Mouse (Mus musculus): ENCODE measurements around the gene Gsx2. TPM values are rescaled to one million over a fixed set of nuclear protein-coding genes. Genes with fewer than 3 reads are reported as not detected.

Gsx2 gene
- total RNA-seq, 2 experiments from 2014 or later = not detected

DNA sequence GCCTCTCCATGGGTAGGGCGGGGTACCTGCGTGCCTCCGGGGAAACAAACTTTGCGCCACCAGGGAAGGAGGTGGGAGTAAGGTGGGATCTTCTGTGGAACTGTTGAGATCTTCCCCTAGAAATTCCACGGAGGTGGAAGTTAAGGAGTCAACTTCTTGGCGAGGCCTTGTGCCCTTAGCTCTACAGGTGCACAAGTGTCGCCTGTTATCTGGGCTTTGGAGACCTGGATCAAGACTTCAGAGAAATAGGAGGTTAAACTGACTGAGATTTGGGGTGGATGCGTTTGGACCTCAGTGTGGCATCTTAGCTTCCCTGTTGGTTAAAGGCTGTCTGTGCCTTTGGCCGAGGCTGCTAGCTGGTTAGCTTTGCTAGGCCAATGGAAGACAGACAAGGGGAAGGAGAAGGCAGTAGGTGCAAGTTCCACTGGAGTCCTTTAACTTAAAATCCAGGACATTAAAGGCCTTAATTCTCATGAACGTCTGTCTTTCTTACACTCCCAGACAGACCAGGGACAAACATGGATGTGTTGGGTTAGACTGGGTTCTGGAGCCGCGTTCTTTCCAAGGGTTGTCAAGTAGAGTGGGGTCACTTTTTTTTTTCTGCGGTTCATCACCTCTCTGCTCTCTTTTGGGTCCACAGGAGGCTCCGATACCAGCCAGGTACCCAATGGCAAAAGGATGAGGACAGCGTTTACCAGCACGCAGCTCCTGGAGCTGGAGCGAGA lies 1.1 kb downstream of the Gsx2 start:
- no peak for DNase-seq (ENCODE audit: low spot score in 2 of 2)

DNA sequence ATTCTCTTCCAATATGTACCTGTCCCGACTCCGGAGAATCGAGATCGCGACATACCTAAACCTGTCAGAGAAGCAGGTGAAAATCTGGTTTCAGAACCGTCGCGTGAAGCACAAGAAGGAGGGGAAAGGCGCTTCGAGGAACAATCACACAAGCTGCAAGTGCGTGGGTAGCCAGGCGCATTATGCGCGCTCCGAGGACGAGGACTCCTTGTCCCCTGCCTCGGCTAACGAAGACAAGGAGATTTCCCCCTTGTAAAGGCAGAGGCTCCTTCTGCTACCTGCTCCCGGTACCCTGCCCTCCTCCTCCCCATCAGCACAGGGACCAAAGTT lies 1.6 kb downstream of the Gsx2 start:
- no peak for DNase-seq (ENCODE audit: low spot score in 2 of 2)

DNA sequence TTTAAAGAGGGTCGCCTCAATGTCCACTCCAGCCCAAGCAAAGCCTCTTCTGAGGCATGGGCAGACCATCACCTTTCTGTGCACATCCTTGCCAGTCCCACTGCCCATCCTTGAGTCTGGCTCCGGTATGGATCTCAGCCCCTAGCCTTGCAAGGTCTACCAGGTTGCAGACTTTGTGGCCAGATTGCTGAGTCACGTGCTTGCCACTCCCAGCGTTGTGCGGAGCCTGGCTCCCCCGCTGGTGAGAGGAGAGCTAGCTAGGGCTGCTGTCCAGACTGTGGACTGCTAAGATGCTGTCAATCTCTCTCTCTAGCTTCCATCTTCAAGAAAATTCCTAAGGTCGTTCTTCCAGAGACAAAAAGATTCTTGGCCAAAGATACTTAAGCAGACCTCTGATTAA lies 4.2 kb downstream of the Gsx2 start:
- no peak for DNase-seq (ENCODE audit: low spot score in 2 of 2)

DNA sequence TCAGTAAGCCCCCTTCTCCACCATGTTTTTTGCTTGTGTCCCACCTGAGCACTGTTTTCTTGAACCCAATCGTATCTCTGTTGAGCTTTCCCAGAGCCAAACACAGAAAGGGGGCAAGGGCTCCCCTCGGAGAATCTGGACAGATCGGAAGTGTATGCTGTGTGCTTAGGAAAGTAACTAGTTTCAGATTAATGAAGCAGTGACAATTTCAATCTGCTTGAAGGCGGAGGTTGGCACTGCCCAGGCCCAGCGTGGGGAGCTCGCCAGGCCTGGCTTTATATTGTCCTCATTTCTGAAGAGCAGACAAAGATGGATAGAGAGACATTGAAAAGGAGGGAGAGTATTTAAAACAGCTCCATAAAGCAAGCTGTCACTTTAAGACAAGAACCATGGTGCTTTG lies 7.0 kb downstream of the Gsx2 start:
- DNase-seq (ENCODE audit: low spot score in 2 of 2) = no peak

DNA sequence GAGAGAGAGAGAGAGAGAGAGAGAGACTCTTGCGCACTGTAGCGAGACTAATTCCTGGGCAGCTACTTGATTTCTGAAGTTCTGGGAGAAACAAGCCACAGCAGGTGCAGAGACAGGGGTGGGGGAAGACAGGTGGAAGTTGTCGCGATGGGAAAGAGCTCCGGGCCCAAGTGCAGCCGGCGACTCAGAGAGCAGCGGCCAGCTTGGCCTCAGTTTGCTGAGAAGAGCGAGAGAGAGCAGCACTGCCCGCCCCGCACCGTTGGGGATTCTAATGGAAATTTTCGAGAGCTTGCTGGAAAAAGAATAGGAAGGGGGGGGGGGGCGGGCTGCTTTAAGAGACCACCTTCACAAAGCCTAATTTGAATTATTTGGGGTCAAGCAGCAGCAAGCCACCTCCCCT lies 7.7 kb downstream of the Gsx2 start:
- no peak for DNase-seq (ENCODE audit: low spot score in 2 of 2)

DNA sequence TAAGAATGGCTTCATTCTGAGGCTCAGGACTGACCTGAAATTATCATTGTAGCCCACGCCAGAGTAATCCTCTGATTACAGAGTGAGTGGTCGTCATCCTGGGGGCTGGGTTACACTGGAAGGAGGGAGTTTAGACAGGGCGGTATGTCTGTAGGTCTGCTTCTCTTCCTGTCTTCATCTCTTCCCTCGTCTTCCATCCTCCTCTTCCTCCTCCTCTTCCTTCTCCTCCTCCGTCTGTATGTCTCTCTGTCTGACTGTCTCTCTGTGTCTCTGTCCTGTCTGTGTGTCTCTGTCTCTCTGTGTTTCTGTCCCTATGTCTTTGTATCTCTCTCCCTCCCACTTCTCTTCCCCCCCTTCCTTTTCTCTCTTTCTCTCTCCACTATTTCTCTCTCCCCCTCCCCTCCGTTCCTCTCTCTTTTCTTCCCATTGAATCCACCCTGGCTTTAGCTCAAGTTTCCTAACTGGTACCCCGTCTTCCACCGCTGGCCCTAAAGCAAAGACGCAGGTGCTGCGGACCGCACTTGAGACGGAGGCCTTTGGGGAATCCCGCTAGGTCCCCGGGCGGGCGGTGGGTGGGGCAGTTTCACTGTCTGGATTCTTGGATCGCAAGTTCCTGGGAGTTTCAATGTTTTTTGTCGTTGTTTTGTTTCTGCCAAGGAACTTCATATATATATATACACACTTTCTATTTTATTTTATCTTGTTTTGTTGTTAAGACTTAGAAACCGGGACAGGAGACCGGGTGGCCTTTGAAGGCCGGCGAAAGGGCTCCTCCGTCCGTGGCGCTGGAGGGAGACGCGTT lies 8.4 kb downstream of the Gsx2 start:
- DNase-seq (ENCODE audit: low spot score in 2 of 2) = no peak

DNA sequence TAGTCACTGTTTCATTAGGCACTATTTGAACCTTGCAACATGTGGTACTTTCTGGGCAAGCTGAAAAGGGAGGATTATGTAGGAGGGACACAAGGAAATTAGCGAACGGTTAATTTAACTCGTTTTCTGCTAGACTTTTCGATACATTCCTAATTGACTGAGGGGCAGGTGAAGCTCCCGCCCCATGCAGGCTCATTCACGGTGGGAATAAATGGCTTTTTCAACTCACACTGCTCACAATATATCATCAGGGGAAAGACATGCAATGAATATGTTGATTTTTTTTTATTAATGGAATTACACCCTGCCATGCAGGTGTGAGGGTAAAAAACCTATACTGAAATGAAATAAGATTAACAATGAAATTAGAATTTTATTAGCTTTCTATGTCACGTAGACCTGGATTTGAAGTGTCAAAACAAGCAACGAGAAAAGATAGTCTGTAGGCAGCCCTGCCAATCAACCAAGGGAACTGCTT lies 9.0 kb downstream of the Gsx2 start:
- DNase-seq (ENCODE audit: low spot score in 2 of 2) = no peak

DNA sequence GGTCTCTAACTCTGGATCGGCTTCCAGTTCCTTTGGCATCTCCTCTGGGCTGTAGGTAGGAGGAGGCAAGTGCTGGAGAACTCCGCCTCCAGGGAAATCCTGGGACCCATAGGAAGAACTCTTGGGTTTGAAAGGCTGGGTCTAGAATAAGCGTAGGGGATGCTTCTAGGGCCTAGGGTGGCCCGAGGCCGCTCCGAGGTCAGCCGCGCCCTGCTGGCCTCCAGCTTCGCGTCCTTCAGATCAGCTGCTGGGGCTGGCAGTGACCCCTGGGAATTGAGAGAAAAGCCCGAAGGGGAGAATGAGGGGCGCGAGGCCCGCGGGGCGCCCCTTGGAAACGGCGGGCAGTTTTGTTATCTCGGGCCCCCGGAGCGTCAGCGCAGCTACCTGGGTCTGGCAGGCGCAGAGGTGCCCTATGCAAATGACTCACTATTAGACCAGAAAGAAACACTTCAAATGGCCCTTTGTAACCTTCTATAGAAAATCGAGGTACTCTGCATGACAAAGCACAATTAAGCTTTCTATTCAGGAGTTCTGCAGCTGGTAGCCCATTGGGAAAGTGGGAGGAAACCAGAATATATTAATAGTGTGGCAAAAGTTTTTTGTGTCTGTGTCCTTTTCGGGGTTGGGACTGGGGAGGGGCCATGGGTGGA lies 9.6 kb downstream of the Gsx2 start:
- DNase-seq (ENCODE audit: low spot score in 2 of 2) = no peak

DNA sequence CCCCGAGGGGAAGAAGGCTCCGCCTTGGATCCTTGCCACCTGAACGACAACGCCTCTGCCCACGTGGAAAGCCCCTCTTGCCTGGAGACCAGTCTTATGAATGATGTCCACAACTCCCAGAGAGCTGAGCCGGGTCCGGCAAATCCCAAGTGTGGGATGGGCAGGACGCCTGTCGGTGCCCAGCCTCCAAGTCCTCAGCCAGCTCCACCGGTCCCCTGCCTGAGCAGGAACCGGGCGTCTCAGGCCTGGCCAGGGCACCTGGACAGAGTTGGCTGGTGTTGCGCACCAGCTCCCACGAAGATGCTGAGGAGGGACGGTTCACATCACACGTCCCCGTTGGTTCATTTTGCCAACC lies 10.1 kb downstream of the Gsx2 start:
- no peak for DNase-seq (ENCODE audit: low spot score in 2 of 2)

DNA sequence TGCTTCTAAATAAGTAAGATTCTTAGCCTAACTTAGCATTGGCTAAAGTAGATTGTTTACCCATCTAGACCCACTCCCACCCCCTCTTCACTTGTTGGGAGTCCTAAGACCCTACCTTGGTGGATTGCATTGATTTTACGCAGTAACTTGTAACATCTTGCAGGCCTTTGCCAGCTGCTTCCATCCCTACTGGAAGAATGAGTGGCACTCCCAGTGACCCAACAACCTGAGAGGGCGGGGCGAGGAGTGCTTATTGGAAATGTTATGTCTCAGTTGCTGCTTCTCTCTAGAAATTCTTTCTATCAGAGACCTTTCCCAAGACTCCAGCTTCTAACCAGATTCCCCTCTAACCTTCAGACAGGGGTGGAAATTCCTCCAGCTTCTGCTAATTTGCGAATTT lies 10.5 kb downstream of the Gsx2 start:
- DNase-seq (ENCODE audit: low spot score in 2 of 2) = no peak

DNA sequence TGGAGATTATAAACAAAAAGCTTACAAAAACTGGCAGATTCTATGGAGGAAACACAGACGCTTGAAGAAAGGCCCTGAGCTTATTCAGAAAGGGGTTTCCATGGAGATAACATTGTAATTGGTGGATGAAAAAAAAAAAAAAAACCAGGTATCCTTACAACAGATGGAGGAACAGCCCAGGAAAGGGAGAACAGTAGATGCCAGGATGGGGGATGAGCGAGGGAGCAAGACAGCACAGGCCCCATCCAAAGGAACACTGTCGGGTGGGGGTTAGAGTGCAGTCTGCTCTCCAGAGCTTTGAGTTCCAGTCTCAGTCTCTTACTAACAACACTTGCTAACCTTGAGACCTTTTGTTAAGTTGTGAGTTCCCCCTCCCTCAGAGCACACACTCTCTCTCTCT lies 31.1 kb downstream of the Gsx2 start:
- no peak for DNase-seq (ENCODE audit: low spot score in 2 of 2)

DNA sequence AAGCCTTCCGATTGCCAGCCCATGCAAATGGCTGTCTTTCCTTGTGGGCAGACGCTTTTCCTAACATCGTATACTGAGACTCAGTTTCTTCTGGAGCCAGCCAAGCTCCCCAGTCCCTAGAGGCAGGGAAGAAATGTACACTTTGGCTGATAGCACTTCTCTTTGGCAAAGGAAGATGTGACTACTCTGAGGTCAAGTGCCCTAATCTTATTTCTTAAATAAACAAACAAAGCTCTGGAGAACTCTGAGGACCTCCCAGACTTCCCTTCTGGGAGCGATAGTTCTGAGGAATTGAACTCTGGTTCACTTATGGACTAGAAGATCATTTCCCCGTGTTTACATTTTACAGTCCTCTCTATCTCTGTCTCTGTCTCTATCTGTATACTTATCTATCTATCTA lies 34.0 kb downstream of the Gsx2 start:
- no peak for DNase-seq (ENCODE audit: low spot score in 2 of 2)

DNA sequence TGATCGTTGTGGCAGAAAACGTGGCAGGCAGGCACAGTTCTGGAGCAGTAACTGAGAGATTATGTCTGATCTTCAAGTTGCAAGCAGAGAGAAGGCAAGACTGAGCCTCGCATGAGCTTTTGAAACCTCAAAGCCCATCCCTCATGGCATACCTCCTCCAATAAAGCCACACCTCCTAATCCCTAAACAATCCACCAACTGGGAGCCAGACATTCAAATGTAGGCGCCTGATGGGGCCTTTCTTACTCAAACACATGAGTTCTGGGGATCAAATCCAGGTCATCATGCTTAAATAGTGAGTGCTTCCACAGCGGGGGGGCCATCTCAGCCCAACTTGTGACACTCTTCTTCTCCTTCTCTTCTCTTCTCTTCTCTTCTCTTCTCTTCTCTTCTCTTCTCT lies 36.4 kb downstream of the Gsx2 start:
- DNase-seq (ENCODE audit: low spot score in 2 of 2) = no peak

DNA sequence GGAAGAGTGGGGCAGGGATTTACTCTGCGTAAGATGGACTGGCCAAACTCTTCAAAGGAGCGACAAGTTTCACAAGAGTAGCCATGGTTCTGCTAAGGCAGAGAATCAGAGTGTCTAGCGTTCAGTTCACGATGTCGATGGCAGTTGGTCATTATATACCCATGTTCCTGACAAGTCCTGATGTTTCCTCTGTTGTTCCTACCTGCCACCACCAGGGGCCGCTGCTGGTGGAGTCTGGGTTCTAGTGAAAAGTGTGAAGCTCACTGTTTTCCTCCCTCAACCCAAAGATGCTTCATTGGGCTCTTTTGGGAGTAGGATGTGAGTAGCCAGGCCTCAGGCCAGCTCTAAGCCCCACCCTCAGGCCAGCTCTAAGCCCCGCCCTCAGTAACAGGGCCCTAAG lies 43.4 kb downstream of the Gsx2 start:
- peak; percentile 21 to 38 for DNase-seq (ENCODE audit: low spot score in 2 of 2)

DNA sequence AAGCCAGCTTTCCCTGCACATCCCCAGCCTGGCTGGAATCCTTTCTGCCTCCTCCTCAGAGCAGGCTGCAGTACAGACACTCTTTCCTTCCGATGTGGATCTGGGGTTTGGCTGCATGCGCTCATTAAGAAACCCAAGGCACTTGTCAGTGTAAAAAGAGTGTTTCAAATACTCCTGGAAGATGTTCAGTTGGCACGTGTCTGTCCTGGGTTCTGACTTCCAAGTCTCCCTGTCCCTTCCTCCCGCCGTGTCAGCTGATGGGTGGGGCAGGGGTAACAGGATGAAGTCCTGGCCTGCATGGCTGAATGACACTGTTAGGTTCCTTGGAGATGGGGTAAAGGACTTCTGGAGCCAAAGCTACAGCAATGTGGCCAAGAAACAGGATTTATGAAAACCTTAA lies 46.2 kb downstream of the Gsx2 start:
- DNase-seq (ENCODE audit: low spot score in 2 of 2) = no peak

Other genes starting within 250 kb of the Gsx2 start
- 10 to 100 TPM; 25.2 to 25.8 TPM for gene Chic2, start 30.8 kb upstream of the Gsx2 start, total RNA-seq (2021)
- gene Pdgfra, start 76.7 kb downstream of the Gsx2 start, total RNA-seq (2021) = 10 to 100 TPM; 32.4 to 39.2 TPM